Mouse (Mus musculus): ENCODE data around the gene Arhgdib. TPM values are rescaled to one million over a fixed set of nuclear protein-coding genes. Genes with fewer than 3 reads are reported as not detected.
A peak's percentile ranks its signal among the peaks of the same experiment; 100 is the strongest.
"Not testable (repeated sequence)": the region's sequence is repeated elsewhere in the genome, so short reads cannot be mapped to it uniquely, and the experiment has no call there.

Arhgdib gene
- polyA plus RNA-seq, 1 experiment, result 10.5 TPM

DNA sequence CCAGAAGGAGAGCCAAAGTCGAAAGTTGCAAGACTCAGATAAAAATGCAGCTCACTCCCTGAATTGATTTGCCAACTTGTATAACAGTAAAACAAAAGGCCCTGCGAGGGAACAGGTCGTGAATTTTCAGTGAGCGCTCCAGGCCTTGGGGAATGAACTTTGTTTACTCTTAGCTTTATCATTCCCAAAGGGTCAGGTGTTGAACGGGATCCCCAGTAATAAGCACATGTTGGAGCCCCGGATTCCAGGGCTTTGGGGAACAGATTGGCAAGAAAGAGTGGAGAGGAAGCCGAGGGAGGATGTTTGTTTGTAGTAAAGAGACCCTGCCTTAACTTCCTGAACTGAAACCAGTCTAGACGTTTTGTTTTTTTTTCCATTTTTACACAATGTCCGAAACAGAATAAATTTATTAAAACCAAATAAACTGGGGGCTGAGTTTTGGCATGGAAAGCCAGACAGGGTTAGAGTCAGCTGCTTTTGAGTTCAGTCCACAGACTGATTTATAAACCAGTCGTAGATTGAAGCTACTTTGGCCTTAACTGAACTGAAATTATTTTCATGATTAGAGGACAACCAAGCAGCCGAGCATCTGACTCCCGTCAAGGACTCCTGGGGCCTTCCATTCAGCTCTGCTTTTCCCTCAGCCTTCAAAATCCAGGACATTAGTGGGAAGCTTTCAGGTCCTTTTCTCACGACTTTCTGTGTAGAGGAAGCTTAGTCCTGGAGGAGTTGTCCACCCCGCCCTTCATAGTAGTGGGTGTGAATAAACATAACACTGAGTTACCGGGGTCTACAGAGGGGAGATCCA, 47.0 kb downstream of the Arhgdib start:
- Histone ChIP-seq H3K27me3 (ENCODE audit: control insufficient read depth, insufficient read depth, low read length) (no peaks in the 10 kb centered on the region), H3K4me3 (replicated peaks; ENCODE audit: insufficient read depth, low read depth, low read length) (no peak overlapping the region), H3K4me1 (ENCODE audit: control insufficient read depth, insufficient read depth, low read length) (no peaks in the 10 kb centered on the region), H3K27ac (ENCODE audit: insufficient read depth, low read length) (no peak overlapping the region)
- TF ChIP-seq POLR2A (IDR thresholded peaks at IDR 0.05; ENCODE audit: borderline replicate concordance, insufficient read depth, low read length), result no peak
- TF ChIP-seq CTCF (IDR thresholded peaks at IDR 0.05; ENCODE audit: borderline replicate concordance, insufficient read depth, low read depth, low read length), result no peak
- DNase-seq, result no peak
- 62% methylated on average over 15 of the region's 15 CpGs for WGBS

DNA sequence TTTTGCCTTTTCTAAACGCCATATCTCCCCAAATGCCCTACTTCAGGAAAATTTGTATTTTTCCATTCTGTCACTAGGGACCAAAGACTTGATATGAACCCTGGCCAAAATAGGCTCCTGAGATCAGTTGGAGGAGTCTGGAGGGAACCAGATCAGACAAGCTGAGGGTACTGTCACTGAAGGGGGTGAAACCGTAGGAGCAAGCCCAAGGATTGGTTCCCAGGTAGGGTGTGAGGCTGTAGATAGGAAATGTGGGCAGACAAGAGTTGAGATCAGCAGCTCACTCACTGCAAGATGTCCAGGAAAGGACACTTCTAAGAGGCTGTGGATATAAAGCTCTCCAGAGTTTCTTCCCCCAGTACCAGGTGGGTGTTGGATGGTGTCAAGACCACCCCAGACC, 49.7 kb downstream of the Arhgdib start:
- H3K4me1 ChIP-seq (ENCODE audit: control insufficient read depth, insufficient read depth, low read length), result no peaks in the 10 kb centered on the region
- DNase-seq, result no peak
- 83% methylated on average over 2 of the region's 2 CpGs for WGBS
- H3K4me3 ChIP-seq (replicated peaks; ENCODE audit: insufficient read depth, low read depth, low read length), result no peak overlapping the region
- H3K27ac ChIP-seq (ENCODE audit: insufficient read depth, low read length), result 0 out of 2 replicates have a peak overlapping the region, but pooled peaks have one; percentile 6
- TF ChIP-seq POLR2A (IDR thresholded peaks at IDR 0.05; ENCODE audit: borderline replicate concordance, insufficient read depth, low read length) (no peak), CTCF (IDR thresholded peaks at IDR 0.05; ENCODE audit: borderline replicate concordance, insufficient read depth, low read depth, low read length) (no peak)
- H3K27me3 ChIP-seq (ENCODE audit: control insufficient read depth, insufficient read depth, low read length), result no peaks in the 10 kb centered on the region

DNA sequence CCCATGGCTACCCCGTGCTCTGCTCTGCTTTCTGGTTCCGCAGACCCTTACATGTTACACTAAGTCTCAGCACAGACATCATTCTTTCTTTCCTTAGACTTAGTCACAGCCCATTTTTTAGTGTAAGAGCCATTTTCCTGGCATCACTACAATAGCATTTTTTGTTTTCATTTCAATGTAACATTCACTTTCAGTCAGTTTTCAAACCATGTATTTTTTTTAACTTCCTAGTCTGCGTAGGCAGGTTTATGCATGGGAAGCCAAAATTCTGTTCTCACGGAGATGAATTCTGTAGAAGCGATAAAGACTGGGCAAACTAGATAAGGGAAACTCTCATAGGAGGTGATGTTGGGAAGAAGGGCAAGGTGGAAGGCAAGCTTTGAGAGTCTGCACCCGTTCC, 52.1 kb downstream of the Arhgdib start:
- 94% methylated on average over 6 of the region's 6 CpGs for WGBS
- Histone ChIP-seq H3K4me3 (replicated peaks; ENCODE audit: insufficient read depth, low read depth, low read length) (no peak overlapping the region), H3K27ac (ENCODE audit: insufficient read depth, low read length) (no peak overlapping the region), H3K4me1 (ENCODE audit: control insufficient read depth, insufficient read depth, low read length) (no peaks in the 10 kb centered on the region), H3K27me3 (ENCODE audit: control insufficient read depth, insufficient read depth, low read length) (no peaks in the 10 kb centered on the region)
- no peak for TF ChIP-seq CTCF (IDR thresholded peaks at IDR 0.05; ENCODE audit: borderline replicate concordance, insufficient read depth, low read depth, low read length)
- no peak for TF ChIP-seq POLR2A (IDR thresholded peaks at IDR 0.05; ENCODE audit: borderline replicate concordance, insufficient read depth, low read length)
- no peak for DNase-seq

DNA sequence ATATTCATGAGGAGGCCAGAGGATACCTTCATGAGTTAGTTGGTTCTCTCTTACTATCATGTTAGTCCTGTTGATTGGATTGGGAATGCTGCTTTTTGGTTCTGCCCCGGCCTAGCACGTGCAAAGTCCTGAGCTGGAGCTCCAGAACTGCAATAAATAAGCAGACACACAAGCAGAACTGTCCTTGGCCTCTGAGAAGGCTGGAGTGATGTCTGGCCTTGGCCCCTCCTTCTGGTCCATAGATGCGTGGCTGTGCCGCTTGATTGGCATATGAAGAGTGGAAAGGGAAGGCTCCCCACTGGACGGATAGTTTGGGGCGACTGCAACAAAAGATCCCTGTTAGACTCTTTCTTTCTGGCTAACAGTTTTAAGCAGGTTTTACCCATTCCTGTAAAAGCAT, 52.6 kb downstream of the Arhgdib start:
- Histone ChIP-seq H3K4me3 (replicated peaks; ENCODE audit: insufficient read depth, low read depth, low read length) (no peak overlapping the region), H3K4me1 (ENCODE audit: control insufficient read depth, insufficient read depth, low read length) (no peaks in the 10 kb centered on the region), H3K27ac (ENCODE audit: insufficient read depth, low read length) (no peak overlapping the region), H3K27me3 (ENCODE audit: control insufficient read depth, insufficient read depth, low read length) (no peaks in the 10 kb centered on the region)
- 71% methylated on average over 6 of the region's 6 CpGs for WGBS
- DNase-seq, result no peak
- TF ChIP-seq CTCF (IDR thresholded peaks at IDR 0.05; ENCODE audit: borderline replicate concordance, insufficient read depth, low read depth, low read length) (no peak), POLR2A (IDR thresholded peaks at IDR 0.05; ENCODE audit: borderline replicate concordance, insufficient read depth, low read length) (no peak)

DNA sequence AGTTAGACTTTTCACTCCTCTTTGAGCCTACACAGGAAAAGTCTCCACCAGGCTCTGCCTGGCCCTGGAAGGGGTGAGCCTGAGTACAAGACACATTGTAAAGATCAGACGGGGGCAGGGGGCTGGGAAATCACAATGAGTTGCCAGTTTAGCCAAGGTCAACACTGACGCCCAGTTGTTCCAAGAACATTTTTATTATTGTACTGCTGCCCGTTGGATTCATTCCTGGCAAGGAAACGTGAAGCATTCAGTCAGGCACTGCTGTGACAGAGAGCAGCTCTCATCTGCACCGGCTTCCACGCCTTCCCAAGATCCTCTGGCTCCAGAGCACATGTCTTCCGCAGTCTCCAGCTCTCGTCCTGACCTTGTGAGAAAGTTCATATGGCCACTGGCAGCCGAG, 53.8 kb downstream of the Arhgdib start:
- TF ChIP-seq CTCF (IDR thresholded peaks at IDR 0.05; ENCODE audit: borderline replicate concordance, insufficient read depth, low read depth, low read length) (no peak), POLR2A (IDR thresholded peaks at IDR 0.05; ENCODE audit: borderline replicate concordance, insufficient read depth, low read length) (no peak)
- Histone ChIP-seq H3K27me3 (ENCODE audit: control insufficient read depth, insufficient read depth, low read length) (no peaks in the 10 kb centered on the region), H3K4me1 (ENCODE audit: control insufficient read depth, insufficient read depth, low read length) (no peaks in the 10 kb centered on the region), H3K4me3 (replicated peaks; ENCODE audit: insufficient read depth, low read depth, low read length) (no peak overlapping the region), H3K27ac (ENCODE audit: insufficient read depth, low read length) (no peak overlapping the region)
- 38% methylated on average over 9 of the region's 9 CpGs for WGBS
- no peak for DNase-seq

DNA sequence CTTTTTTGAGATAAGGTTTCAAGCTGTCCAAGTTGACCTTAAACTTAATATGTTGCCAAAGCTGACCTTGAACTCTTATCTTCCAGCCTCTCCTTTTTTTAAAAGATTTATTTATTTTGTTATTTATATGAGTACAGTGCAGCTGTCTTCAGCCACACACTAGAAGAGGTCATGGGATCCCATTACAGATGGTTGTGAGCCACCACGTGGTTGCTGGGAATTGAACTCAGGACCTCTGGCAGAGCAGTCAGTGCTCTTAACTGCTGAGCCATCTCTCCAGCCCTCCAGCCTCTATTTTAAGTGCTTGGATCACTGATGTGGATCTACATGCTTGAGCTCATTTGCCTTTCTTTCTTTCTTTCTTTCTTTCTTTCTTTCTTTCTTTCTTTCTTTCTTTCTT, 56.9 kb downstream of the Arhgdib start:
- H3K4me3 ChIP-seq (replicated peaks; ENCODE audit: insufficient read depth, low read depth, low read length); H3K4me1 ChIP-seq (ENCODE audit: control insufficient read depth, insufficient read depth, low read length); H3K27me3 ChIP-seq (ENCODE audit: control insufficient read depth, insufficient read depth, low read length); DNase-seq; H3K27ac ChIP-seq (ENCODE audit: insufficient read depth, low read length): not testable (repeated sequence)
- 53% methylated on average over 1 of the region's 1 CpGs for WGBS

DNA sequence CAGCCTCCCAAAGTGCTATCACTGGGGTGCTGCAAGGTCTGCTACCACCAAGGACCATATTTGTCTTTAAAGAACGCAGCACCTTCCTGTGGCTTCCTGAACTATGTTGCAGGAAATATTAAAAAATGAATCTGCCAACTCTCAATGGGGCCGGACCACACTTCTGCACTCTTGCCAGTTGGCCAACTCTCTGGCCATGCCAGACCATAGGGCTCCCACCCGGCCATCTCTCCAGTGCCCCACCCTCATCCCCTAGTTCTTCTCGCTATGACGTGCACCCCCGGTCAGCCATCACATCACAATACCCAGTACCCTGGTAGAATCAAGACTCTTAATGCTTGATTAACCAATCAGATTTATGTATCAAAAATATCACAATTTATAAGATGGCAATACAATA, 57.7 kb downstream of the Arhgdib start:
- Histone ChIP-seq H3K27ac (ENCODE audit: insufficient read depth, low read length) (no peak overlapping the region), H3K27me3 (ENCODE audit: control insufficient read depth, insufficient read depth, low read length) (no peaks in the 10 kb centered on the region), H3K4me1 (ENCODE audit: control insufficient read depth, insufficient read depth, low read length) (no peaks in the 10 kb centered on the region), H3K4me3 (replicated peaks; ENCODE audit: insufficient read depth, low read depth, low read length) (no peak overlapping the region)
- TF ChIP-seq POLR2A (IDR thresholded peaks at IDR 0.05; ENCODE audit: borderline replicate concordance, insufficient read depth, low read length) (no peak), CTCF (IDR thresholded peaks at IDR 0.05; ENCODE audit: borderline replicate concordance, insufficient read depth, low read depth, low read length) (no peak)
- no peak for DNase-seq
- 81% methylated on average over 6 of the region's 6 CpGs for WGBS

DNA sequence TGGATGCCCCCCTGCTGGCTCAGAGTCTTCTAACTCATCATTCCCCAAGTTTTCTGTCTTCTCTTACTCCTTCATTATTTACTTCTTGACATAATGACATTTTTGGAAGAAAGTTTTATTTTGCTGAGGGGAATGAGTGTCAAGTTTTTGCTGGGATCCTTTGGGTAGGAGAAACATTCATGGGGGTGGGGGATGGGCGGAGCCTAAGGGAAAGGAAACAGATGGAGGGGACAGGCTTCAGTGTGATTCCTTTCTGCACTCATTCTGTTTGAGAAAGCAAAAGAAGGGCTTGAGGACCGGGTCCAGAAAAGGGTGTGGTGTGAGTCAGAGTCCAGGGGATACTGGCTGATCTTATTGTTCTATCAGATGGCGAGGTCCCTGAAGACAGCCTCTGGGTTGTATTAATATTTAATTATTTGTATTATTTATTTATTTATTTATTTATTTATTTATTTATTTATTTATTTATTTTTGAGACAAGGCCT, 58.2 kb downstream of the Arhgdib start:
- 84% methylated on average over 3 of the region's 3 CpGs for WGBS
- H3K27ac ChIP-seq (ENCODE audit: insufficient read depth, low read length), result no peak overlapping the region
- TF ChIP-seq POLR2A (IDR thresholded peaks at IDR 0.05; ENCODE audit: borderline replicate concordance, insufficient read depth, low read length) (no peak), CTCF (IDR thresholded peaks at IDR 0.05; ENCODE audit: borderline replicate concordance, insufficient read depth, low read depth, low read length) (no peak)
- H3K27me3 ChIP-seq (ENCODE audit: control insufficient read depth, insufficient read depth, low read length), result no peaks in the 10 kb centered on the region
- H3K4me3 ChIP-seq (replicated peaks; ENCODE audit: insufficient read depth, low read depth, low read length), result no peak overlapping the region
- DNase-seq, result no peak
- no peaks in the 10 kb centered on the region for H3K4me1 ChIP-seq (ENCODE audit: control insufficient read depth, insufficient read depth, low read length)
